Mouse (Mus musculus): ENCODE results near the gene 3110040M04Rik. TPM values are rescaled to one million over a fixed set of nuclear protein-coding genes. Genes with fewer than 3 reads are reported as not detected.

The 3110040M04Rik gene
- total and polyA plus RNA-seq, 2 experiments from 2014 or later: not detected

DNA sequence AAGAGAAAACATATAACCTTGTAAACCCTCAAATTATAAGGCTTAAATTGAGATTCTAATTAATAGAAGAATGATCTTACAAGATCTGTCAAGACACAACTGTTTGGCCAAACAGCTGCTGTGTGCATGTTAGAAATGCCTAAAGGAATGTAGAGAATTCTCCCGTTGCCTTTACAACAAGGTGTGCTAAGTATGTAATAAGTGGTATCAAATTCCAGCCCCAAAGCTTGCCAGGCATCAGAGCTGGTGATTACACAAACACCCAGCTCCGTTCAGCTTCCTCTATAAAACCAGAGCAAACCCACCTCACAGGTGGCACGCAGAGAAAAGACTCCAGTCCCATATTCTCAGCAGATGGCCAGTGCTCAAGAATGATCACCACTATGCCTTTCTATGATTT is 33.9 kb downstream of the 3110040M04Rik start:
- H3K27me3 ChIP-seq (ENCODE audit: control insufficient read depth, insufficient read depth, low read length): no peaks in the 10 kb centered on the region
- ATAC-seq (ENCODE audit: insufficient read depth, low read depth) (no peak), DNase-seq (ENCODE audit: low spot score) (no peak)
- TF ChIP-seq EP300 (IDR thresholded peaks at IDR 0.05; ENCODE audit: low read depth): no peak
- TF ChIP-seq CTCF (IDR thresholded peaks at IDR 0.05; ENCODE audit: low read depth): no peak
- no peak overlapping the region for H3K4me3 ChIP-seq (ENCODE audit: low read depth, low read length)
- no peak overlapping the region for H3K27ac ChIP-seq (ENCODE audit: low read depth)
- peaks cover 8% of the 10 kb centered on the region; the same call in 1 of the 2 replicates for H3K9me3 ChIP-seq (replicated peaks; ENCODE audit: control insufficient read depth, low read length)
- WGBS: 53% methylated on average over 3 of the region's 3 CpGs
- H3K36me3 ChIP-seq (replicated peaks; ENCODE audit: control insufficient read depth, insufficient read depth, low read length): no peaks in the 10 kb centered on the region
- no peak overlapping the region for H3K4me2 ChIP-seq (ENCODE audit: low read depth, low read length)
- H3K9ac ChIP-seq (replicated peaks; ENCODE audit: low read depth, low read length): no peak overlapping the region
- peaks cover 9% of the 10 kb centered on the region; the same call in 1 of the 2 replicates for H3K4me1 ChIP-seq (ENCODE audit: control insufficient read depth, insufficient read depth)

DNA sequence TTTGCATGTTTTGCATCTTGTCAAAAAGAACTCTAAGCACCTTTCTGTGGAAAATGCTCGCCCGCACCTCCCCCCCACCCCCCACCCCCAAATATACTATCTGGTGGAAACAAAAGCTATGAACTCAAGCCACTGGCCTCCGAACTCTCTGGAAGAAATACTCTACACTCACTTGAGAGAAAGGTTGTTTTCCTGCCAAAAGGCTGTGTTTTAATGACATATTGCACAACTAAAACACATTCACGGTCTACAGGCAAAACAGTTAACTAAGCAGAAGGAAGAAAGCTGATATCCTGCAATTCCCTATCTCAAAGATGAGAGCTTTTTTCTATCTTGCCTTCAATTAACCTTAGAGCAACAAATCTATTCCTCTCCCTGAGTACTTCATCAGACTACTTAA is 39.4 kb downstream of the 3110040M04Rik start:
- H3K9ac ChIP-seq (replicated peaks; ENCODE audit: low read depth, low read length): no peak overlapping the region
- no peaks in the 10 kb centered on the region for H3K4me1 ChIP-seq (ENCODE audit: control insufficient read depth, insufficient read depth)
- H3K36me3 ChIP-seq (replicated peaks; ENCODE audit: control insufficient read depth, insufficient read depth, low read length): no peaks in the 10 kb centered on the region
- H3K27me3 ChIP-seq (ENCODE audit: control insufficient read depth, insufficient read depth, low read length): no peaks in the 10 kb centered on the region
- TF ChIP-seq CTCF (IDR thresholded peaks at IDR 0.05; ENCODE audit: low read depth) (no peak), EP300 (IDR thresholded peaks at IDR 0.05; ENCODE audit: low read depth) (no peak)
- H3K4me3 ChIP-seq (ENCODE audit: low read depth, low read length): no peak overlapping the region
- ATAC-seq (ENCODE audit: insufficient read depth, low read depth) (no peak), DNase-seq (ENCODE audit: low spot score) (no peak)
- no peak overlapping the region for H3K4me2 ChIP-seq (ENCODE audit: low read depth, low read length)
- 83% methylated on average over 4 of the region's 4 CpGs for WGBS
- 0 out of 2 replicates have a peak, but pooled peaks cover 3% of the 10 kb centered on the region for H3K9me3 ChIP-seq (replicated peaks; ENCODE audit: control insufficient read depth, low read length)
- no peak overlapping the region for H3K27ac ChIP-seq (ENCODE audit: low read depth)

- no peak for TF ChIP-seq CTCF (IDR thresholded peaks at IDR 0.05; ENCODE audit: low read depth)
- no peak for TF ChIP-seq EP300 (IDR thresholded peaks at IDR 0.05; ENCODE audit: low read depth)
- 91% methylated on average over 5 of the region's 5 CpGs for WGBS
- Histone ChIP-seq H3K27ac (ENCODE audit: low read depth) (no peak overlapping the region), H3K4me2 (ENCODE audit: low read depth, low read length) (no peak overlapping the region), H3K4me3 (ENCODE audit: low read depth, low read length) (no peak overlapping the region), H3K9me3 (replicated peaks; ENCODE audit: control insufficient read depth, low read length) (0 out of 2 replicates have a peak, but pooled peaks cover 3% of the 10 kb centered on the region), H3K27me3 (ENCODE audit: control insufficient read depth, insufficient read depth, low read length) (no peaks in the 10 kb centered on the region), H3K36me3 (replicated peaks; ENCODE audit: control insufficient read depth, insufficient read depth, low read length) (no peaks in the 10 kb centered on the region), H3K4me1 (ENCODE audit: control insufficient read depth, insufficient read depth) (no peaks in the 10 kb centered on the region), H3K9ac (replicated peaks; ENCODE audit: low read depth, low read length) (no peak overlapping the region)
- no peak for DNase-seq (ENCODE audit: low spot score)
- ATAC-seq (ENCODE audit: insufficient read depth, low read depth): no peak
These were observed 40.1 kb downstream of the 3110040M04Rik start for GRCm38 (mm10) chr1:151244013-151244412.

- H3K36me3 ChIP-seq (replicated peaks; ENCODE audit: control insufficient read depth, insufficient read depth, low read length): no peaks in the 10 kb centered on the region
- TF ChIP-seq EP300 (IDR thresholded peaks at IDR 0.05; ENCODE audit: low read depth) (no peak), CTCF (IDR thresholded peaks at IDR 0.05; ENCODE audit: low read depth) (no peak)
- 85% methylated on average over 4 of the region's 4 CpGs for whole genome bisulfite sequencing
- no peaks in the 10 kb centered on the region for H3K27me3 ChIP-seq (ENCODE audit: control insufficient read depth, insufficient read depth, low read length)
- H3K9me3 ChIP-seq (replicated peaks; ENCODE audit: control insufficient read depth, low read length): 0 out of 2 replicates have a peak, but pooled peaks cover 3% of the 10 kb centered on the region
- ATAC-seq (ENCODE audit: insufficient read depth, low read depth) (no peak), DNase-seq (ENCODE audit: low spot score) (no peak)
- no peak overlapping the region for H3K27ac ChIP-seq (ENCODE audit: low read depth)
- no peak overlapping the region for H3K9ac ChIP-seq (replicated peaks; ENCODE audit: low read depth, low read length)
- H3K4me1 ChIP-seq (ENCODE audit: control insufficient read depth, insufficient read depth): no peaks in the 10 kb centered on the region
- no peak overlapping the region for H3K4me3 ChIP-seq (ENCODE audit: low read depth, low read length)
- no peak overlapping the region for H3K4me2 ChIP-seq (ENCODE audit: low read depth, low read length)
These were observed 40.8 kb downstream of the 3110040M04Rik start for GRCm38 (mm10) chr1:151244761-151245160.

GRCm38 (mm10) chr1:151245165-151245564 is 41.2 kb downstream of the 3110040M04Rik start:
- H3K27me3 ChIP-seq (ENCODE audit: control insufficient read depth, insufficient read depth, low read length): no peaks in the 10 kb centered on the region
- H3K9me3 ChIP-seq (replicated peaks; ENCODE audit: control insufficient read depth, low read length): 0 out of 2 replicates have a peak, but pooled peaks cover 3% of the 10 kb centered on the region
- no peak overlapping the region for H3K4me2 ChIP-seq (ENCODE audit: low read depth, low read length)
- DNase-seq (ENCODE audit: low spot score) (no peak), ATAC-seq (ENCODE audit: insufficient read depth, low read depth) (no peak)
- no peaks in the 10 kb centered on the region for H3K4me1 ChIP-seq (ENCODE audit: control insufficient read depth, insufficient read depth)
- H3K27ac ChIP-seq (ENCODE audit: low read depth): no peak overlapping the region
- TF ChIP-seq EP300 (IDR thresholded peaks at IDR 0.05; ENCODE audit: low read depth): no peak
- TF ChIP-seq CTCF (IDR thresholded peaks at IDR 0.05; ENCODE audit: low read depth): no peak
- WGBS: 89% methylated on average over 10 of the region's 10 CpGs
- no peak overlapping the region for H3K9ac ChIP-seq (replicated peaks; ENCODE audit: low read depth, low read length)
- no peak overlapping the region for H3K4me3 ChIP-seq (ENCODE audit: low read depth, low read length)
- H3K36me3 ChIP-seq (replicated peaks; ENCODE audit: control insufficient read depth, insufficient read depth, low read length): no peaks in the 10 kb centered on the region

- no peak overlapping the region for H3K4me3 ChIP-seq (ENCODE audit: low read depth, low read length)
- H3K9ac ChIP-seq (replicated peaks; ENCODE audit: low read depth, low read length): no peak overlapping the region
- TF ChIP-seq EP300 (IDR thresholded peaks at IDR 0.05; ENCODE audit: low read depth) (no peak), CTCF (IDR thresholded peaks at IDR 0.05; ENCODE audit: low read depth) (no peak)
- H3K27ac ChIP-seq (ENCODE audit: low read depth): no peak overlapping the region
- DNase-seq (ENCODE audit: low spot score) (no peak), ATAC-seq (ENCODE audit: insufficient read depth, low read depth) (no peak)
- no peak overlapping the region for H3K4me2 ChIP-seq (ENCODE audit: low read depth, low read length)
- no peaks in the 10 kb centered on the region for H3K36me3 ChIP-seq (replicated peaks; ENCODE audit: control insufficient read depth, insufficient read depth, low read length)
- WGBS: 61% methylated on average over 2 of the region's 2 CpGs
- no peaks in the 10 kb centered on the region for H3K27me3 ChIP-seq (ENCODE audit: control insufficient read depth, insufficient read depth, low read length)
- no peaks in the 10 kb centered on the region for H3K9me3 ChIP-seq (replicated peaks; ENCODE audit: control insufficient read depth, low read length)
- H3K4me1 ChIP-seq (ENCODE audit: control insufficient read depth, insufficient read depth): 0 out of 2 replicates have a peak, but pooled peaks cover 4% of the 10 kb centered on the region
These were observed 41.9 kb downstream of the 3110040M04Rik start for GRCm38 (mm10) chr1:151245846-151246245.

Measured in heart, postnatal 0 days (tissue).